Mouse (Mus musculus): ENCODE results near the gene Hdx. TPM values are rescaled to one million over a fixed set of nuclear protein-coding genes. Genes with fewer than 3 reads are reported as not detected.

Gene Hdx
- polyA plus RNA-seq (2012; rRNA removed) (1.3 and 1.6 TPM in 2 replicates), polyA plus RNA-seq (2014; fragmentation: Nextera tagmentation; extraction: Ambion mirVana) (0.65 and 0.91 TPM in 2 replicates)

DNA sequence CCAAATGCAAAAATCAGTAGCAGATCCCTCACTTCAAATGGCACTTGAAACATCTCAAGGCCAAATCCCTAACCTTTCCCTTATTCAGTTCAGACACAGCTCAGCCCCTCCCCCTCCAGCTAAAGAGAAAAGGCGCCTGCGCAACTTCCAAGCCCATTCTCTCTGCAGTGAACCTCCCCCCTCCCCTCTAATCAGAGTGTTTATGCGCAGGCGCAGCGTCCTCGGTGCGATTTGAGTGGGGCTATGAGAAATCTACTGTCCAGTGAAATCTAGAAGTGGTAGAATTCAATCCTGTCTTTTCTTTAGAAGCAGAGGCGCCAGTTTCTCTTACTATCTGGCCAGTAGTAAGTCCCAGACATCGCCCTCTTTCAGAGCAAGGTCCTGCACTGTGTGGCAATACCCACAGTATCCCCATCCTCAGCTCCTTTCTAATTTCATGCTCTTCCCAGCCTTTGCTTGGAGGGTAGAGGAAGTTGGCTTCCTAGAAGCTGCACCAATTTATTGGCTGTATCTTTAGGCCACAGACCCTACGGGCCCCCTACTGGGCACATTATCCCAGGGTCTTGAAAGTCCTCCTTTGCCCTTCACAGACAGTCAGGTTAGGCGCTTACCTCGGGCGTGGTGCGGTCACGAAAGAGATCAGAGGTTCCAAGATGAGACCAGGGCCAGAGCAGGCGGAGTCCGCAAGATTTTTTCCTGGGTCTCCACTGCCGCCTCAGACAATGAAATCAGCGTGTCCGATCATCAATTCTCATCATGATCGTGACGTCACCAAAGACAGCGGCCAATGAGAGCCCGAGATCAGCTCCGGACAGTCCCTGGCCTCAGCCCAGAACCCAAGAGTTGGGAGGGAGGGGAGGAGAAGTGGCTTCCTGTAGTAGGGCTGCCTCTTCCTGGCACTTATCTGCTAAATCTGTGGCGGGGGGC is at the start of gene Hdx:
Gene Hdx, minus strand, starts transcription at position 724 of the 927 bp plus-strand sequence.
- DNase-seq (ENCODE audit: low spot score) (peak; percentile 84), ATAC-seq (ENCODE audit: low FRiP score, low read depth) (peak; percentile 89)
- H3K4me1 ChIP-seq (ENCODE audit: control insufficient read depth, insufficient read depth, low read length), result no peaks in the 10 kb centered on the region
- peak within 1 kb of the TSS; percentile 39 for H3K4me3 ChIP-seq (replicated peaks; ENCODE audit: low read length)
- TF ChIP-seq POLR2A (IDR thresholded peaks at IDR 0.05; ENCODE audit: borderline replicate concordance, extremely low read depth, insufficient read depth, insufficient read length), result no peak
- no peaks in the 10 kb centered on the region for H3K9me3 ChIP-seq (ENCODE audit: control insufficient read depth, low read length)
- H3K27me3 ChIP-seq (ENCODE audit: control insufficient read depth, insufficient read depth, low read length), result no peaks in the 10 kb centered on the region
- 25% methylated on average over 26 of the region's 26 CpGs for WGBS
- H3K9ac ChIP-seq (ENCODE audit: low read depth, low read length, severe bottlenecking), result peak within 1 kb of the TSS; percentile 54
- no peaks in the 10 kb centered on the region for H3K36me3 ChIP-seq (ENCODE audit: control insufficient read depth, insufficient read depth, low read length)
- peak within 1 kb of the TSS; percentile 38; the same call in 1 of the 2 replicates for H3K27ac ChIP-seq (replicated peaks; ENCODE audit: low read depth, low read length)
- peak within 1 kb of the TSS; percentile 48 for H3K4me2 ChIP-seq (replicated peaks; ENCODE audit: low read depth, low read length, severe bottlenecking)

DNA sequence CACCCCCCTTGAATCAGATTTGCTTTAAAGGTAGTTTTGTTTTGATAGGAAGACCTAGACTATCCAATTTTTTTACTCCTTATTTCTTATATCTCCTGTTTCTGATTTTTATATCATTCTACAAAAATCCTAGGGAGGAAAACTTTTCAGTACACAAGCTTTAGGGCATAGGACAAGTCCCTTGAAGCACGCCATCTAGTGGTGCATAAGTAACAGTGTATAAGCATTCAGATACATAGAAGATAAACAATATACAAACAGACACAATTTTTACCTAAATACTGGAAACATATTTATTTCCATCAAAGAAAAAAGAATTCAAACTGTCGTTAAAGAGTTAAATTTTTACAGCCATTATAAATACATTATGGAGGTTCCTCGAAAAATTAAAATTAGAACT is 11.2 kb downstream of the Hdx start:
- no peak overlapping the region for H3K4me3 ChIP-seq (replicated peaks; ENCODE audit: low read length)
- H3K27ac ChIP-seq (replicated peaks; ENCODE audit: low read depth, low read length), result no peak overlapping the region
- TF ChIP-seq POLR2A (IDR thresholded peaks at IDR 0.05; ENCODE audit: borderline replicate concordance, extremely low read depth, insufficient read depth, insufficient read length), result no peak
- ATAC-seq (ENCODE audit: low FRiP score, low read depth) (no peak), DNase-seq (ENCODE audit: low spot score) (no peak)
- WGBS, result 57% methylated on average over 3 of the region's 3 CpGs
- no peaks in the 10 kb centered on the region for H3K36me3 ChIP-seq (ENCODE audit: control insufficient read depth, insufficient read depth, low read length)
- no peaks in the 10 kb centered on the region for H3K27me3 ChIP-seq (ENCODE audit: control insufficient read depth, insufficient read depth, low read length)
- no peak overlapping the region for H3K4me2 ChIP-seq (replicated peaks; ENCODE audit: low read depth, low read length, severe bottlenecking)
- H3K9ac ChIP-seq (ENCODE audit: low read depth, low read length, severe bottlenecking), result no peak overlapping the region
- no peaks in the 10 kb centered on the region for H3K4me1 ChIP-seq (ENCODE audit: control insufficient read depth, insufficient read depth, low read length)
- no peaks in the 10 kb centered on the region for H3K9me3 ChIP-seq (ENCODE audit: control insufficient read depth, low read length)

GRCm38 (mm10) chrX:111671685-111672084 is 25.2 kb downstream of the Hdx start:
- 51% methylated on average over 3 of the region's 3 CpGs for WGBS
- H3K27ac ChIP-seq (replicated peaks; ENCODE audit: low read depth, low read length), result no peak overlapping the region
- TF ChIP-seq POLR2A (IDR thresholded peaks at IDR 0.05; ENCODE audit: borderline replicate concordance, extremely low read depth, insufficient read depth, insufficient read length), result no peak
- H3K4me2 ChIP-seq (replicated peaks; ENCODE audit: low read depth, low read length, severe bottlenecking), result no peak overlapping the region
- H3K9ac ChIP-seq (ENCODE audit: low read depth, low read length, severe bottlenecking), result no peak overlapping the region
- no peaks in the 10 kb centered on the region for H3K27me3 ChIP-seq (ENCODE audit: control insufficient read depth, insufficient read depth, low read length)
- no peak for DNase-seq (ENCODE audit: low spot score)
- H3K9me3 ChIP-seq (ENCODE audit: control insufficient read depth, low read length), result no peaks in the 10 kb centered on the region
- H3K4me1 ChIP-seq (ENCODE audit: control insufficient read depth, insufficient read depth, low read length), result no peaks in the 10 kb centered on the region
- no peaks in the 10 kb centered on the region for H3K36me3 ChIP-seq (ENCODE audit: control insufficient read depth, insufficient read depth, low read length)
- no peak overlapping the region for H3K4me3 ChIP-seq (replicated peaks; ENCODE audit: low read length)
- ATAC-seq (ENCODE audit: low FRiP score, low read depth), result no peak

- H3K27ac ChIP-seq (replicated peaks; ENCODE audit: low read depth, low read length), result no peak overlapping the region
- H3K36me3 ChIP-seq (ENCODE audit: control insufficient read depth, insufficient read depth, low read length), result no peaks in the 10 kb centered on the region
- no peak overlapping the region for H3K9ac ChIP-seq (ENCODE audit: low read depth, low read length, severe bottlenecking)
- DNase-seq (ENCODE audit: low spot score), result no peak
- H3K9me3 ChIP-seq (ENCODE audit: control insufficient read depth, low read length), result no peaks in the 10 kb centered on the region
- H3K27me3 ChIP-seq (ENCODE audit: control insufficient read depth, insufficient read depth, low read length), result no peaks in the 10 kb centered on the region
- no peak for TF ChIP-seq POLR2A (IDR thresholded peaks at IDR 0.05; ENCODE audit: borderline replicate concordance, extremely low read depth, insufficient read depth, insufficient read length)
- no peak overlapping the region for H3K4me2 ChIP-seq (replicated peaks; ENCODE audit: low read depth, low read length, severe bottlenecking)
- no peaks in the 10 kb centered on the region for H3K4me1 ChIP-seq (ENCODE audit: control insufficient read depth, insufficient read depth, low read length)
- no peak for ATAC-seq (ENCODE audit: low FRiP score, low read depth)
- 63% methylated on average over 5 of the region's 5 CpGs for WGBS
- no peak overlapping the region for H3K4me3 ChIP-seq (replicated peaks; ENCODE audit: low read length)
Observed at GRCm38 (mm10) chrX:111660381-111660780, 36.5 kb downstream of the Hdx start.

DNA sequence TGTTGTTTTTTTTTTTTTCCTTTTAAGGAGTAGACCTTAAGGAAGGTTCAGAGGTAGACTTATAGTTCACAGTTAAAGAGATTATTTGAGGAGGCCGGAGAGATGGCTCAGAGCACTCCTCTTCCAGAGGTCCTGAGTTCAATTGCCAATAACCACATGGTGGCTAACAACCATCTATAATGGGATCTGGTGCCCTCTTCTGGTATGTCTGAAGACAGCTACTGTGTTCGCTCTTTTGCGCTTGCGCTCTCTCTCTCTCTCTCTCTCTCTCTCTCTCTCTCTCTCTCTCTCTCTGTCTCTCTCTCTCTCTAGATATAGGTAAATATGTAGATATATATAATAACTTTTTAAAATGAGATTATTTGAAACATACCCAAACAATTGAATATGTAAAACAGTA is 38.2 kb downstream of the Hdx start:
- no peaks in the 10 kb centered on the region for H3K36me3 ChIP-seq (ENCODE audit: control insufficient read depth, insufficient read depth, low read length)
- ATAC-seq (ENCODE audit: low FRiP score, low read depth) (no peak), DNase-seq (ENCODE audit: low spot score) (no peak)
- 88% methylated on average over 4 of the region's 4 CpGs for WGBS
- no peak overlapping the region for H3K9ac ChIP-seq (ENCODE audit: low read depth, low read length, severe bottlenecking)
- H3K4me1 ChIP-seq (ENCODE audit: control insufficient read depth, insufficient read depth, low read length), result no peaks in the 10 kb centered on the region
- H3K9me3 ChIP-seq (ENCODE audit: control insufficient read depth, low read length), result no peaks in the 10 kb centered on the region
- H3K4me2 ChIP-seq (replicated peaks; ENCODE audit: low read depth, low read length, severe bottlenecking), result no peak overlapping the region
- no peaks in the 10 kb centered on the region for H3K27me3 ChIP-seq (ENCODE audit: control insufficient read depth, insufficient read depth, low read length)
- no peak for TF ChIP-seq POLR2A (IDR thresholded peaks at IDR 0.05; ENCODE audit: borderline replicate concordance, extremely low read depth, insufficient read depth, insufficient read length)
- no peak overlapping the region for H3K4me3 ChIP-seq (replicated peaks; ENCODE audit: low read length)
- H3K27ac ChIP-seq (replicated peaks; ENCODE audit: low read depth, low read length), result no peak overlapping the region

Data from limb, embryonic 14.5 days (tissue).